Mouse (Mus musculus) right cerebral cortex, postnatal 25 days (tissue): ENCODE measurements around the gene Tmem8.
A peak's percentile ranks its signal among the peaks of the same experiment; 100 is the strongest.
"Not testable (repeated sequence)": the region's sequence is repeated elsewhere in the genome, so short reads cannot be mapped to it uniquely, and the experiment has no call there.

Experiments
- DNase-seq: peaks from one replicate; pipeline ENCODE4 v3.0.0; 2022

The Tmem8 gene

DNA sequence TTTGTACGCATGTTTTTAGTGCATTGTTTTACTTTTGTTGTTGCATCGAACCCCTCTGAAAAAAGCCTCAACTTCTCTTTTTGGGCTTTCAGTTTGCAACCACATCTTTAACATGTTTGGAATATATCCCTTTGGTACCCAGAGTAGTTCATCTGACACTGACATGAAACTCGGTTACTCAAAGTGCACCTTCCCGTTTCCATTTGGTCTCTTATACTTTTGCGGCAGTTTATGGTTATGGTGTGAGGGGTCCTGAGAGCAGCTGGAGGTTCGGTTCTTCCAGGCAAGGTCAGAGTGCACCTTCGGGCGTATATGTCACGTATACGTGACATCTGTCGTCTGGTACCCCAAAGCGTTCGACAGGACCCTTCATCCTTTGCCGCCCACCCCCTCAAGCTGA lies 348 bp upstream of the Tmem8 start:
- no peak for DNase-seq

DNA sequence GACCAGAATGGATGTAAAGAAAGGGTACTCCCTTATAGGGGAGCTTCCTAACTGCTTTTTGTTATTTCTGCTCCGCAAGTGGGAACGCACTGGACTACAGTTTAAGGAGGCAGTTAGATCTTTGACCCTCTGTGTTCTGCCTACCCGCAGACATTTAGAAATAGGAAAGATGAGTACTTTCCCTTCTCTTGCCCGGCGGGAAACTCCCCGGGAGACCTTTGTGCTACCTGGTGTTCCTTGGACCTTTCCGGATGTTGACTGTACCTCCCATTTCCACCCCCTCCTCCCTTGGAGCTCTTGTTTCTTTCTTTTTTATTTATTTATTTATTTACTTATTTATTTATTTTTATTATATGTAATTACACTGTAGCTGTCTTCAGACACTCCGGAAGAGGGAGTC lies 962 bp downstream of the Tmem8 start:
- DNase-seq, result no peak

GRCm38 (mm10) chr17:26114461-26114860 lies 1.4 kb downstream of the Tmem8 start:
- not testable (repeated sequence) for DNase-seq

DNA sequence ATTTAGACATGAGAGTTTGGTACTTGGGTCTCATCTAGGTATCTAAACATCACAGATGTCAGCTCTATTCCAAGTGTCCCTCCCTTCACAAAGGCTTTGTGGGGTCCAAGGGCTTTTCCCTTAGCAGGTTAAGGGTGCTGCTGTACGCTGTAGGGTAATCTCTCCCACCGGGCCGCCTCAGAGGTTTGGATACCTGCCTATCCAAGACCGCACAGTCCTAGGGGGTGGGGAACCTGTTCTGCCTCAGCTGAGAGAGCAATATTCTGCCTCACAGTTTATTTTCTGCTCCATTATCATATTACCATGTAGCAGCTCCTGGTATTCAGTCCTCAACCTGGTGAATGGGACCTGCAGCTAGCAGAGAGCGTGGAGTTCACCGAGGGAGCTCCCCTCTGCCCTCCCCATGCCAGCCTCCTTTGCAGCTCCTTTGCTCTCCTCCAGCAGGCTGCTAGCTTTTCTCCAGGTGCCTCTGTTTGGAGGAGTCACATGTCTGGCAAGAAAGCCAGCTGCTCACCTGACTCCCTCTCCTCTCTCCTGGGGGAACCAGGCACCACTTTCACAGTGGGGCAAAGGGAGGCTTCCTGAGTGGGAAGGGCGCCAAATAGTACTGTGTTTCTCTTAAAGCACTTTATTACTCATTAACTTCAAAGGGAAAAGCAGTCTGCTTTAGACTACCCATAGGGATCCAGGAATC lies 2.3 kb downstream of the Tmem8 start:
- DNase-seq, result no peak

- DNase-seq, result no peak
Observed at GRCm38 (mm10) chr17:26115956-26116487, 2.9 kb downstream of the Tmem8 start.

- DNase-seq, result no peak
Observed at GRCm38 (mm10) chr17:26116503-26117258, 3.6 kb downstream of the Tmem8 start.

DNA sequence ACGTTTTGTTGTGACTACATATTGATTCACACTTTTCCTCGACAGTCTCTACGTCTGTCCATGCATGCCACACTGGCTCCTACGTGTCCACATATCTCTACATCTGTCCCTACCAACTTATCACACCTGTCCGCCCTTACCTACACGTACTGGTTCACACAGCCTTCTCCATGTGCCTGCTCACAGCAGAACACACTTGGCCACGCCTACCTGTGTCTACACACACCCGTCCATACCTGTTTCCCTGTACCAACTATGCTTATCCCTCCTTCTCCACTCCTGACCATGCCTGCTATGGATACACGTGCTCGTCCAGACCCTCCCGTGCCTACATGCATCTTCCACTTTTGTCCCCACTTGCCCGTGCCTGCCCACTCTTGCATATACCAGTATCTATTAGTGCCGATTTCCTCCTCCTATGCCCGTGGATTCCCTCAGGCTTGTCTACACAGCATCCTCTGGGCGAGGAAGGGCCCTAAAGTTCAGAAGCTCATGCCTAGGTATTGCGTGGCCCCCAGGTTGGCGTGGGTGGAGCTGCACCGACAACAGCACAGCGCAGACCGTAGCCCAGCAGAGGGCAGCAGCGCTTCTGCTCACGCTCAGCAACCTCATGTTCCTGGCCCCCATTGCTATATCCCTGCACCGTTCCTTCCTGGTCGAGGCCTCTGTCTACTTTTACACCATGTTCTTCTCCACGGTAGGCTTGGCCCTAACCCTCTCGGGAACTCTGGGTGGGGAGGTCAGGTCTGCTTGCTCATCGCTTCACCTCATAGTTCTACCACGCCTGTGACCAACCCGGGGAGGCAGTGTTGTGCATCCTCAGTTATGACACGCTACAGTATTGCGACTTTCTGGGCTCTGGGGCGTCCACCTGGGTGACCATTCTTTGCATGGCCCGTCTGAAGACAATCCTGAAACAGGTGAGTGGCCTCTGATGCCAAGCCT lies 6.9 kb downstream of the Tmem8 start:
- DNase-seq, result peak; percentile 52

DNA sequence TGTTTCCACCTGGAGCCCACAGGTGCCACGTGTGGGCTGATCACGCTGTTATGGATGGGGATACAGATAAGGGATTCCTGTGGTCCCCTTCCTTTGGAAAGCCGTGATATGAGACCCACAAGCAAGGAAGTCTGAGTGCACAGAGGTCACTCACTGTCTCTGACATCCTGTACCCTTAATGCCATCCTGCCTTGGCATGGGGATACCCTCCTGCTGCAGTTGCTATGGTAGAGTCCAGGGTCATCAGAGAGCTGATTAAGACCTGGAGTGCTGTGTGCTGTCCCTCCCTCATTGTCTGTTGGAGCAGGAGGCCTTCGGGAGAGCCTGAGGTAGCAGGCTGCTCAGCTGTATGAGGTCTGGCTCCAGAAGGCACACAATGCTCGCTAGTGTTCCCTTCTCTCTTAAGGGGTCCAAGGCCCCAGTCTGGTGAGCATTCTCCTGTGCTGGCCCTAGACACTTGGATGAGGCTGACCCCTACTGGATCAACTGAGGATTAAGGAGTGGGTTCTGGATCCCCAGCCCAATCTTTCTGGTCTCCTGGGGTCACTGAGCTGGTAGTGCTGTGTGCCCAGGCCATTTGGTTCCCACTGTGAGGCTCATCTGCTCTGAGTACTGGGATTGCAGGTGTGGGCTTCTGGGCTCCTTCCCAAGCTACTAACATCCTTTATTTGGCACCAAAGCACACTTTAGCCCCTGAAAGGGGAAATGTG lies 9.5 kb downstream of the Tmem8 start:
- no peak for DNase-seq

DNA sequence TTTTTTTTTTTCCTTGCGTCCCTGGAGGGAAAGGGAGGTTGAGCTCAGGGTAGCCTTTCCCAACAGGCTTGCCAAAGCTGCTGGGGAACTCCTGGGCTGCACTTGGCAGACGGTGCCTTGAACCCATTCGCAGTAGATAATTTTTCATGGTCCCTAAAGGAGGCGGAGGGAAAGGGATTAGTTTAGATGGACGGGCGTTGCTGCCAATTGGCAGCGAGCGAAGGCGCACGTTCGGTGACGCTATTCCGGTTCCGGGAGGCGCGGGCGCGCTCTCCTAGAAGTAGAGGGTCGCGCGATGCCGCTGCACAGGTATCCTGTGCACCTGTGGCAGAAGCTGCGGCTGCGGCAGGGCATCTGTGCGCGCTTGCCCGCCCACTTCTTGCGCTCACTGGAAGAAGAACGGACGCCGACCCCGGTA lies 10.2 kb downstream of the Tmem8 start, which contains the start of gene Mrpl28:
Gene Mrpl28, plus strand, starts transcription at position 234 of the 418 bp plus-strand sequence.
- DNase-seq, result peak; percentile 84

- no peak for DNase-seq
Observed at GRCm38 (mm10) chr17:26124560-26124959, 11.5 kb downstream of the Tmem8 start.

DNA sequence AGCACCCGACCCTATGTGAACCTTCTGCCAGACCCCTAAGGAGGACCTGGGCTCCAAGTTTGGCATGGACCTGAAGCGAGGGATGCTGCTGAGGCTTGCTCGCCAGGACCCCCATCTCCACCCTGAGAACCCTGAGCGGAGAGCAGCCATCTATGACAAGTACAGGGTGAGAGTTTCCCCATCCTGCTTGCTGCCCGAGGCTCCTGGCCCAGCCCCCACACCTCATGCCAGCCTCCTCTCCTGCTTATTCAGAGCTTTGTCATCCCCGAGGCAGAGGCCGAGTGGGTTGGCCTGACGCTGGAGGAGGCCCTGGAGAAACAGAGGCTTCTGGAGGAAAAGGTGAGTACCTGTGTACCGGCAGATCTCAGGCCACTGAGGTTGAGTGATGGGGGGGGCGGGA lies 12.1 kb downstream of the Tmem8 start:
- no peak for DNase-seq

- DNase-seq, result no peak
Observed at GRCm38 (mm10) chr17:26131062-26131732, 18.1 kb downstream of the Tmem8 start.

DNA sequence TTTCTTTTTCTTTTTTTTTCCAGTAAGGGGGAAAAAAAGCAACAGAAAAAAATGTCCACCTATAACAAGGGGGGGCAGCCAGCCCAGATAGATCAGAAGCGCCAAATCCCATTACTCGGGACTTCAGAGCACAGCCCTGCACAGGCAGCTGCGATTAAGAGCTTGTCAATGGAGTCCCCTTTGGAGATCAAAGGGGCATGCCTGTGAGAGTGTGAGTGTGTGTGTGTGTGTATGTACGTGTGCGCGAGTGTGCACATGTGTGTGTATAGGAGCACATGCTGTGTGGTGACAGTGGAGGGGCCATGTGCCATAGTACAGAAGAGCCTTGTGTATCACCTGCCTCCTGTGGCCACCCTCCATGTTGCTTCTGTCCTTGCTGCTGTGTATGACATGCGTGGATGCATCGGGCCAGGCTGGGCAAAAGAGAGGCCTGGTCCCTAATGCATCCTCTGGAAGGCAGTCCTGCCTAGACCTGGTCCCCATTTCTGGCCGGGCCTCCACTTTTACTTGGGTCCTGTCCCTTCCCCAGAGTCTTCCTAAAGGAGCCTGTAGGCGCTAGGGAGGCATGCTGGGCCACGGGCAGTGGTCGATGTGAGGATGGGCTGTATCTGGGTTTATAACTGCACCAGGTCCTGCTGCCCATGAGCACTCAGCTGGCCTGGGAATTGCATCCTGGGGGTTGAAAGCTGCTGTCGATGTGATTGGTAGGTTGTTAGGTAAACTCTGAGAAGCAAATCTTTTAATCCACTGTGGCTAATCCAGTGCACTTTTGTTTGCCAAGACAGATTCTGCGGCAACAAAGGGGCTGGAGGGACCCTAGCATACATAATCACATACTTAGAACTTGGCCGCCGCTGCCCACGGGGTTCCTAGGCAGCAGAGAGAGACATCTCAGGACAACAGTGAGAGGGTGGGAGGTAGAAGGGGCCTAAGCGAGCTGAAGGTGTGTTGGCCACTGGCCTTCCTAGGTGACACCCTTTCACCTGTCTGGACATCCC lies 19.1 kb downstream of the Tmem8 start:
- no peak for DNase-seq

GRCm38 (mm10) chr17:26137106-26137750 lies 24.1 kb downstream of the Tmem8 start:
- DNase-seq, result no peak

- no peak for DNase-seq
Observed at GRCm38 (mm10) chr17:26137751-26138130, 24.6 kb downstream of the Tmem8 start.

DNA sequence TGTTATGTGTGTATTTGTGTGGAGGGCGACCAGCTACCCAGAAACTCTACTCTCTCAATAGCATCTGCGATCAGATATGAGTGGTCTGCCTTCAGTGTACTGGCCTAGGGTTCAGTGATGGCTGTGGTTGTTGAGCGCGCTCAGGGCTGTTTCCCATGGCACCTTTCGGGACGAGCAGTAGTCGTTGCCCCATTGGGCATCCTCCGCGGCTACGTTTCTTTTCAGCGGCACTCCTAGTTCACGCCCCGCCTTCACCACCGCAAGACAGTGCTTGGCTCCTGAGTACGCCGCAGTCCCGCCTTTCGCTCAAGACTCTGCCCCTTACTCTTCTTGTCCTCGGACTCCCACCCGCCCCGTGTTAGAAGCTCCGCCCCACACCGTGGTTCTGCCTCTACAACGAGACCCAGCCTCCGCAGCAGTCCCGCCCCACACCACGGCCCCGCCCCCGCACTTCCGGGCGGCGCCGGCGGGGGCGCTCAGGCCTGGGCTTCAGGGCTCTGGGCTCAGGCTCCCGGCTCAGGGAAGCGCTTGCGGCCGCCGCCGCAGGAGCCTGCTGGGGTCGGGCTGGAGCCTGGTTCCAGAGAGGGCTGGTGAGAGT lies 25.2 kb downstream of the Tmem8 start, which contains the start of gene Axin1:
Gene Axin1, plus strand, starts transcription at position 450 of the 598 bp plus-strand sequence.
- DNase-seq, result peak; percentile 92

DNA sequence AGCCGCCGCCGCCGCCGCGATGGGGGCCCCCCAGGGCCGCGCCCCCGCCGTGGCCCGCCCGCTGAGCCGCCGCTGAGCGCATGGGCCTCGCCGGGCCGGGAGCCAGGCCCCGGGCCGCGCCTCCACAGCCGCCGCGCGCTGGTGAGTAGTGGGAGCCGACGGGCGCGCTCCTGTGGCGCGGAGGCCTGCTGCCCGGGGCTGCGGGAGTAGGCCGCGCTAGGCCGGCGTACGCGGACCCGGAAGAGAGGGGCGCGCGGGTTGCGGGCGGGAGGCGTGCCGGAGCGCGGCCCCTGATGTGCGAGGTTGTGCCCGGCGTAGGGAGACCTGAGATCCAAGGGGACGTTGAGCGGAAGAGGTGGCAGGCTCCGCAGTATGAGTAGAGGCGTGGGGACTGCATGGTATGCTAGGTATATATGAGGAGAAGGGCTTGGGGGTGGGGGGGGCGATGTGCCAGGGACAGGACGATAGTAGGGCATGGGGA lies 25.8 kb downstream of the Tmem8 start:
- DNase-seq, result no peak

DNA sequence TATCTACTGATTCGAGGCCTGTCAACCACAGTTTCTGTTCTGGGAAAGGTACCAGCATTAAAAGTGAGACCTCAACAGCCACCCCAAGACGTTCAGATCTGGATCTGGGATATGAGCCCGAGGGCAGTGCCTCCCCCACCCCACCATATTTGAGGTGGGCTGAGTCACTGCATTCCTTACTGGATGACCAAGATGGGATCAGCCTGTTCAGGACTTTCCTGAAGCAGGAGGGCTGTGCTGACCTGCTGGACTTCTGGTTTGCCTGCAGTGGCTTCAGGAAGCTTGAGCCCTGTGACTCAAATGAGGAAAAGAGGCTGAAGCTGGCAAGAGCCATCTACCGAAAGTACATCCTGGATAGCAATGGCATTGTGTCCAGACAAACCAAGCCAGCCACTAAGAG lies 29.7 kb downstream of the Tmem8 start:
- no peak for DNase-seq

DNA sequence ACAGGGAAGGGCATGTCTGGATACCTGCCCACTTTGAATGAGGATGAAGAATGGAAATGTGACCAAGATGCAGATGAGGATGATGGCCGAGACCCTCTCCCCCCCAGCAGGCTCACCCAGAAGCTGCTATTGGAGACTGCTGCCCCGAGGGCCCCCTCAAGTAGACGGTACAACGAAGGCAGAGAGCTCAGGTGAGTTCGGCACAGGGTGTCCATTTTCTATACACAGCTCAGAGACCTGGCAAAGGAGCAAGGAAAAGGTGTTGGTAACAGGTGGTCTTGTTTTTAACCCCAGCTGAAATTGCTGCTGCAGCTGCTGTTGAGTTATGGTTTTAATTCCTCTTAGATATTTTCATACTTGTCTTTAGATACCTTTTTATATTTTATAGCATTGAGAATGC lies 30.3 kb downstream of the Tmem8 start:
- DNase-seq, result no peak
